10 mouse cellular contexts compared by ENCODE assay signal in the genomic region with DNA sequence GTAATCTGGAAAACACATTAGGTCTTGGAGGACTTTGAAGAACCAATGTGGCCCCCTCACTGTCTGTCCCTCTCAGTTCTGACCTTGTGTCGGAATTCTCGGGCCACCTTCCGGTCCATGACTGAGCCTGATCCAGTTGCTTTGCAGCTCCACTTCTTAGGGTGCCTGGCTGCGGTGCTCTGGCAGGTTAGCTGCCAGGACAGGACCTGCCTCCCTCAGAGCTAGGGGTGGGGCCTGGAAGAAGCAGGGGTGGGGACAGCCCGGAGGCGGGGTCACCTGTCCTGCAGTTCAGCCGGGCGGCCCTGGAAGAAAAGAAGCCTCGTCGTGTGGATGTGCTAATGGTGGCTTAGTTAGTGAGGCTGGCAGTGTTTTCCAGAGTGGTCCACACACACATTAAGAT. TPM values are rescaled to one million over a fixed set of nuclear protein-coding genes. Genes with fewer than 3 reads are reported as not detected.
DNase-seq lines count a peak whose midpoint lies in the region; TF ChIP-seq lines count a peak whose summit lies in the region.
"Had no signal": no experiment of that assay in that cellular context is flagged by ENCODE, and none has a peak within 500 bp of the region (broad histone marks: within the 10 kb centered on the region; RNA-seq: fewer than 3 reads in every experiment).

A gene (minus strand): TSS at position 158 of the 400 bp plus-strand sequence.

- no peak for TF ChIP-seq CTCF in ES-Bruce4 (IDR thresholded peaks at IDR 0.05; ENCODE audit: low read depth, low read length)

- DNase-seq in embryo, embryonic 10 days (ENCODE audit: low spot score) = peak; percentile 25
- no peak for DNase-seq in embryo, embryonic 10.5 days (ENCODE audit: low spot score)
- DNase-seq in heart, postnatal 14 days = peak; percentile 10 to 24
- peak; percentile 75 for DNase-seq in kidney, postnatal 10 days
- no peak for DNase-seq in testis, postnatal 10 days (ENCODE audit: low spot score)
- DNase-seq in left cerebral cortex, postnatal 10 days (ENCODE audit: extremely low spot score in 1 of 2, low spot score in 2 of 2) = no peak
- DNase-seq in testis, postnatal 14 days (ENCODE audit: low spot score) = no peak
- DNase-seq: cerebellum, postnatal 14 days had no signal

- no peaks in the 10 kb centered on the region for H3K27me3 ChIP-seq in ES-Bruce4 (ENCODE audit: control insufficient read depth, insufficient read depth, low read length, poor library complexity, severe bottlenecking)

- H3K4me1 ChIP-seq in ES-Bruce4 (ENCODE audit: control insufficient read depth, insufficient read depth, low read length) = peaks cover 3% of the 10 kb centered on the region

- no peak for TF ChIP-seq EP300 in ES-Bruce4 (IDR thresholded peaks at IDR 0.05; ENCODE audit: insufficient read depth, low read depth, low read length)

- 0 out of 2 replicates have a peak within 1 kb of the TSS, but pooled peaks have one; percentile 13 for H3K4me3 ChIP-seq in ES-Bruce4 (ENCODE audit: low read depth, low read length)

- peak; percentile 27 for TF ChIP-seq POLR2A in ES-Bruce4 (IDR thresholded peaks at IDR 0.05; ENCODE audit: insufficient read depth, low read length)

- H3K9me3 ChIP-seq in ES-Bruce4 (replicated peaks; ENCODE audit: control insufficient read depth, insufficient read depth, low read length, poor library complexity, severe bottlenecking) = no peaks in the 10 kb centered on the region

- H3K27ac ChIP-seq in ES-Bruce4 (ENCODE audit: insufficient read depth, low read length) = no peak within 1 kb of the TSS
- H3K27ac ChIP-seq: macrophage had no signal

- intact Hi-C loops in heart, postnatal 14 days (cut with DNase I) = no loop called here
- intact Hi-C loops in left cerebral cortex, postnatal 10 days (cut with DNase I) = no loop called here

- H3K36me3 ChIP-seq in ES-Bruce4 (ENCODE audit: control insufficient read depth, insufficient read depth, low read length, poor library complexity, severe bottlenecking) = no peaks in the 10 kb centered on the region

- no peak within 1 kb of the TSS for H3K9ac ChIP-seq in ES-Bruce4 (ENCODE audit: low read depth, poor library complexity, severe bottlenecking)

RNA-seq across cellular contexts. Expression of the gene that starts here (rescaled TPM):
- polyA plus RNA-seq in ES-Bruce4 (2011; ENCODE audit: insufficient read depth, insufficient read length, low read depth, missing spikeins) = 3.1 and 6.3 TPM in 2 replicates
- 10 to 100 TPM; 10.7 to 12.8 TPM for total RNA-seq in heart, postnatal 14 days (2021)
- total RNA-seq in left cerebral cortex, postnatal 10 days (2021) = under 1 TPM in 1 of 2 experiments, not detected in 1; 0.16 TPM
- polyA plus RNA-seq: macrophage had no signal

Comparison
In these comparisons a context has a peak if more than half of its experiments do, and no peak if none do; other contexts are left out.
1. RNA of the gene that starts here (total RNA-seq): 10.7 to 12.8 TPM in heart, postnatal 14 days; 0.16 TPM in left cerebral cortex, postnatal 10 days; every median in the first group is over 10 times any median in the second.
2. DNase-seq: peak in embryo, embryonic 10 days (single experiment), heart, postnatal 14 days (2 of 2) and kidney, postnatal 10 days (single experiment); none in embryo, embryonic 10.5 days (single experiment), testis, postnatal 10 days (single experiment), left cerebral cortex, postnatal 10 days (0 of 2) and testis, postnatal 14 days (single experiment).